8 mouse cellular contexts compared by ENCODE assay signal in genomic region chr5:143235028-143235693, GRCm38 (mm10). TPM values are rescaled to one million over a fixed set of nuclear protein-coding genes. Genes with fewer than 3 reads are reported as not detected.
DNase-seq lines count a peak whose midpoint lies in the region; ATAC-seq lines count a peak whose summit lies in the region.

TSS of gene Zfp12 (plus strand) at chr5:143235163.

- no peaks in the 10 kb centered on the region for H3K9me3 ChIP-seq in hindbrain, embryonic 15.5 days

- H3K4me2 ChIP-seq in hindbrain, embryonic 15.5 days = peak within 1 kb of the TSS; percentile 90

- no peaks in the 10 kb centered on the region for H3K27me3 ChIP-seq in hindbrain, embryonic 15.5 days

- peaks cover 20% of the 10 kb centered on the region for H3K36me3 ChIP-seq in hindbrain, embryonic 15.5 days

- peak; percentile 98 for ATAC-seq in hindbrain, embryonic 15.5 days (ENCODE audit: low FRiP score, low read depth)

- DNase-seq in T-cell, adult 2 months (ENCODE audit: low spot score) = peak; percentile 92
- DNase-seq in cerebellum, postnatal 36 days = peak; percentile 95
- DNase-seq in frontal cortex, postnatal 36 days (ENCODE audit: low spot score in 2 of 2) = peak; percentile 95 to 98
- DNase-seq in left cerebral cortex, adult 11 months (ENCODE audit: low spot score) = peak; percentile 94
- DNase-seq in lung, postnatal 4 days = peak; percentile 94 to 98
- DNase-seq in retina, postnatal 7 days (ENCODE audit: low read depth, low spot score) = peak; percentile 92
- DNase-seq in urinary bladder, adult 2 months (ENCODE audit: low spot score) = peak; percentile 79

- peak within 1 kb of the TSS; percentile 99 for H3K27ac ChIP-seq in hindbrain, embryonic 15.5 days (replicated peaks)

- peaks cover 29% of the 10 kb centered on the region for H3K4me1 ChIP-seq in hindbrain, embryonic 15.5 days (replicated peaks)

- H3K4me3 ChIP-seq in hindbrain, embryonic 15.5 days = peak within 1 kb of the TSS; percentile 98

- H3K9ac ChIP-seq in hindbrain, embryonic 15.5 days = peak within 1 kb of the TSS; percentile 97

- WGBS in hindbrain, embryonic 15.5 days = 0% methylated on average over 58 of the region's 58 CpGs

RNA-seq across cellular contexts. Expression of gene Zfp12, which starts in this region (rescaled TPM):
- 19.1 and 19.2 TPM in 2 replicates for polyA plus RNA-seq in hindbrain, embryonic 15.5 days (2015; fragmentation: Nextera tagmentation; extraction: Ambion mirVana)
- 12.6 and 12.7 TPM in 2 replicates for polyA plus RNA-seq in urinary bladder, adult 2 months (2012; rRNA removed)

Comparison
In these comparisons a context has a peak if more than half of its experiments do, and no peak if none do; other contexts are left out.
1. Peak in every context shown above with its lines: DNase-seq, ATAC-seq, H3K4me3 ChIP-seq and H3K27ac ChIP-seq.